Comparison of ENCODE assay signal across 8 mouse cellular contexts in the genomic region with DNA sequence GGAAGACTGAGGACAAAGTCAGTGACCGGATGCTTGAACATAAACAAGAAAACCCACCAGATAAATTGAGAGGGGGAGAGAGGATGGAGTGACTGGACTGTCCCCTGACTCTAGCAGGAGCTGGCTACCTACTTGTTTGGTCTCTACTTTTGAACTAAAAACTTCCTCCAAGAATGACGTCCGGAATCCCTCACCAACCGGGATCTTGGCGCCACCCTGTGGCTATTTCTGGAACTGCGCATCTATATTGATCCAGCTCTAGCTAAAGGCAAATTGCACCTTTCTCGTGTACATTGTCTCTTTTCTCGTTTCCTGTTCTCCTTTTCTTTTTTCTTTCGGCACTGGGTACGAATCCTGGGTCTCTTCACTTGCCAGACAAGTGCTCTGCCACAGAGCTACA. TPM values are rescaled to one million over a fixed set of nuclear protein-coding genes. Genes with fewer than 3 reads are reported as not detected.
A peak's percentile ranks its signal among the peaks of the same experiment; 100 is the strongest.
DNase-seq lines count a peak whose midpoint lies in the region; ATAC-seq and TF ChIP-seq lines count a peak whose summit lies in the region.

No protein-coding gene starts in this region.

- DNase-seq in forebrain, embryonic 10.5 days (ENCODE audit: extremely low spot score, low spot score) = peak; percentile 84
- peak; percentile 86 for DNase-seq in adipocyte (ENCODE audit: low spot score)
- peak; percentile 87 for DNase-seq in heart, adult 8-10 months (ENCODE audit: low spot score)
- DNase-seq in layer of hippocampus, postnatal 14 days (ENCODE audit: low spot score in 2 of 2) = peak; percentile 86 to 87
- DNase-seq in spleen, postnatal 10 days (ENCODE audit: low spot score in 2 of 2) = peak; percentile 87 to 91

- H3K36me3 ChIP-seq in forebrain, embryonic 10.5 days (replicated peaks) = no peaks in the 10 kb centered on the region
- H3K36me3 ChIP-seq in forebrain, embryonic 15.5 days = no peaks in the 10 kb centered on the region

- H3K4me1 ChIP-seq in forebrain, embryonic 10.5 days = peaks cover 21% of the 10 kb centered on the region
- H3K4me1 ChIP-seq in forebrain, embryonic 15.5 days = 0 out of 2 replicates have a peak, but pooled peaks cover 2% of the 10 kb centered on the region
- H3K4me1 ChIP-seq in cortical plate, adult 2 months (ENCODE audit: control insufficient read depth, insufficient read depth, low read length) = no peaks in the 10 kb centered on the region

- TF ChIP-seq POLR2A in cortical plate, adult 2 months (IDR thresholded peaks at IDR 0.05; ENCODE audit: extremely low read depth, insufficient read depth, low read length) = no peak

- H3K9me3 ChIP-seq in forebrain, embryonic 10.5 days = no peaks in the 10 kb centered on the region
- no peaks in the 10 kb centered on the region for H3K9me3 ChIP-seq in forebrain, embryonic 15.5 days

- no peak overlapping the region for H3K4me2 ChIP-seq in forebrain, embryonic 15.5 days (replicated peaks)

- H3K9ac ChIP-seq in forebrain, embryonic 15.5 days (replicated peaks) = no peak overlapping the region

- no peak overlapping the region for H3K4me3 ChIP-seq in forebrain, embryonic 10.5 days
- H3K4me3 ChIP-seq in forebrain, embryonic 15.5 days = no peak overlapping the region
- no peak overlapping the region for H3K4me3 ChIP-seq in cortical plate, adult 2 months (ENCODE audit: insufficient read depth, low read length)

- no peak for ATAC-seq in forebrain, embryonic 15.5 days (replicated peaks)
- peak; percentile 85 for ATAC-seq in megakaryocyte, adult 5-6 weeks (ENCODE audit: poor library complexity, severe bottlenecking)

- WGBS in forebrain, embryonic 10.5 days = 14% methylated on average over 10 of the region's 10 CpGs
- WGBS in forebrain, embryonic 15.5 days = 11% methylated on average over 10 of the region's 10 CpGs

- TF ChIP-seq CTCF in cortical plate, adult 2 months (IDR thresholded peaks at IDR 0.05; ENCODE audit: extremely low read depth, insufficient read depth, low read length) = peak; percentile 98

- no peak overlapping the region for H3K27ac ChIP-seq in forebrain, embryonic 10.5 days
- H3K27ac ChIP-seq in forebrain, embryonic 15.5 days (replicated peaks) = no peak overlapping the region
- no peak overlapping the region for H3K27ac ChIP-seq in cortical plate, adult 2 months (ENCODE audit: insufficient read depth, low read length)

- H3K27me3 ChIP-seq in forebrain, embryonic 10.5 days (ENCODE audit: poor library complexity, severe bottlenecking) = 0 out of 2 replicates have a peak, but pooled peaks cover 12% of the 10 kb centered on the region
- H3K27me3 ChIP-seq in forebrain, embryonic 15.5 days = no peaks in the 10 kb centered on the region

RNA-seq across cellular contexts. Expression of gene Tent5b, which starts 28.4 kb away (rescaled TPM):
- polyA plus RNA-seq in forebrain, embryonic 10.5 days (2016; fragmentation: Nextera tagmentation; extraction: Ambion mirVana) = 0.71 and 1.2 TPM in 2 replicates
- 0.11 and 0.13 TPM in 2 replicates for polyA plus RNA-seq in forebrain, embryonic 15.5 days (2015; fragmentation: Nextera tagmentation; extraction: Ambion mirVana)
- polyA plus RNA-seq in cortical plate, adult 2 months (2012; rRNA removed) = 0.04 and 0.06 TPM in 2 replicates
- 1 to 10 TPM; 1.3 to 3.0 (median 1.6) TPM for total RNA-seq in heart, adult 8-10 months (2022)
- under 1 TPM in 1 of 2 experiments, not detected in 1; 0.17 TPM for total RNA-seq in layer of hippocampus, postnatal 14 days (2021)
- total RNA-seq in megakaryocyte, adult 5-6 weeks (2015) = not detected in 2 replicates
- not detected in 2 replicates for total RNA-seq in megakaryocyte, adult 5-6 weeks (2017)

RNA-seq across cellular contexts. Expression of gene Trnp1, which starts 46.8 kb away (rescaled TPM):
- 0.36 and 0.48 TPM in 2 replicates for polyA plus RNA-seq in forebrain, embryonic 10.5 days (2016; fragmentation: Nextera tagmentation; extraction: Ambion mirVana)
- polyA plus RNA-seq in forebrain, embryonic 15.5 days (2015; fragmentation: Nextera tagmentation; extraction: Ambion mirVana) = 7.9 and 9.0 TPM in 2 replicates
- 119 and 128 TPM in 2 replicates for polyA plus RNA-seq in cortical plate, adult 2 months (2012; rRNA removed)
- total RNA-seq in heart, adult 8-10 months (2022) = 1 to 10 TPM; 1.3 to 1.8 (median 1.6) TPM
- total RNA-seq in layer of hippocampus, postnatal 14 days (2021) = 100 to 1,000 TPM; 188 to 190 TPM
- not detected in 2 replicates for total RNA-seq in megakaryocyte, adult 5-6 weeks (2015)
- total RNA-seq in megakaryocyte, adult 5-6 weeks (2017) = not detected in 2 replicates

Comparison
In these comparisons a context has a peak if more than half of its experiments do, and no peak if none do; other contexts are left out.
1. RNA of gene Trnp1, which starts 46.8 kb away (total RNA-seq): 188 to 190 TPM in layer of hippocampus, postnatal 14 days; 1.3 to 1.8 TPM in heart, adult 8-10 months and not detected in megakaryocyte, adult 5-6 weeks; every median in the first group is over 10 times any median in the second.
2. Peak in every context shown above with its lines, with median percentiles within 50 percentile points of each other: DNase-seq.